Mouse (Mus musculus) CH12.LX (cell line): ENCODE results near the gene Thsd7b.

Experiments used
- CHD1 ChIP-seq: IDR thresholded peaks from 2 replicates; pipeline ENCODE4 v1.6.1; 2012; ENCODE audit warnings: low read depth, low read length, improper control_type of control experiment, inconsistent platforms
- CHD2 ChIP-seq: IDR thresholded peaks from 2 replicates; pipeline ENCODE4 v1.6.1; 2011; ENCODE audit warnings: low read length, improper control_type of control experiment
- CTCF ChIP-seq, 2 experiments: IDR thresholded peaks in 1 of 2; conservative IDR thresholded peaks in 1 of 2; 2 replicates each; pipeline ENCODE4 v1.5.1; 2011 to 2012; ENCODE audit warnings: low read depth in 2 of 2, low read length in 2 of 2, improper control_type of control experiment in 1 of 2, inconsistent platforms in 1 of 2, mild to moderate bottlenecking in 1 of 2, moderate library complexity in 1 of 2
- EP300 ChIP-seq: IDR thresholded peaks from 2 replicates; pipeline ENCODE4 v1.6.1; 2011; ENCODE audit warnings: low read length, improper control_type of control experiment
- GABPA ChIP-seq: IDR thresholded peaks from 2 replicates; pipeline ENCODE4 v1.6.1; 2012; ENCODE audit warnings: low read depth, low read length, improper control_type of control experiment, inconsistent platforms; ENCODE audit not compliant: insufficient replicate concordance
- HCFC1 ChIP-seq: IDR thresholded peaks from 2 replicates; pipeline ENCODE4 v1.6.1; 2012; ENCODE audit warnings: low read depth, mild to moderate bottlenecking, inconsistent platforms, low read length, improper control_type of control experiment
- JUND ChIP-seq: conservative IDR thresholded peaks from 2 replicates; pipeline ENCODE4 v1.6.1; 2011; ENCODE audit warnings: low read depth, low read length, improper control_type of control experiment
- MAFK ChIP-seq: IDR thresholded peaks from 2 replicates; pipeline ENCODE4 v1.6.1; 2011; ENCODE audit warnings: low read length, improper control_type of control experiment; ENCODE audit not compliant: insufficient replicate concordance
- NRF1 ChIP-seq: IDR thresholded peaks from 2 replicates; pipeline ENCODE4 v1.6.1; 2014; ENCODE audit warnings: low read depth, mild to moderate bottlenecking, inconsistent platforms, low read length, improper control_type of control experiment, moderate library complexity
- POLR2A ChIP-seq: IDR thresholded peaks from 2 replicates; pipeline ENCODE4 v1.6.1; 2011; ENCODE audit warnings: low read depth, mild to moderate bottlenecking, improper control_type of control experiment, low read length
- USF1 ChIP-seq: IDR thresholded peaks from 2 replicates; pipeline ENCODE4 v1.6.1; 2014; ENCODE audit warnings: low read depth, mild to moderate bottlenecking, inconsistent platforms, low read length, improper control_type of control experiment
- ZC3H11A ChIP-seq: IDR thresholded peaks from 2 replicates; pipeline ENCODE4 v1.6.1; 2012; ENCODE audit warnings: low read depth, mild to moderate bottlenecking, inconsistent platforms, low read length, improper control_type of control experiment
- ZMIZ1 ChIP-seq: IDR thresholded peaks from 2 replicates; pipeline ENCODE4 v1.6.1; 2012; ENCODE audit warnings: low read depth, mild to moderate bottlenecking, inconsistent platforms, low read length, improper control_type of control experiment

DNA sequence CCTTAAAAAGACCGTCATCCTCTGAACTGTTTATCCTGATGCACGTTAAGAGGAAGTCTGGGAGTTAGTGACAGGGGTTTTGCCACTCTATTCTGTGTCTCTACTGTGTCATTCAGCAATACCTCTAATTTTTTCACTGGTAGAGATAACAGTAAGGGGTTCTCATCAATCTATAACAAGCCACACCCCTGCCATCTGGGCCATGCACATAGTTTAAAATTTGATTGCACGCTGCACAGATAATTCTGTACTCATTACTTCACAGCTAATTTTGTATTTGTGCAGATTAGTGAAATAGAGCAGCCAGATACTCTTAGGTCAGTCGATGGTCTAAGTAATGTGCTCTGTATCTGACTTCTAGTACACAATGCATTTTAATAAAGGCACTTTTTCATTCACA lies 673.9 kb downstream of the Thsd7b start:
- TF ChIP-seq EP300 (no peak), POLR2A (no peak), CTCF (conservative IDR thresholded peaks at IDR 0.05 in 1 of 2, IDR thresholded peaks at IDR 0.05 in 1 of 2; ENCODE audit: low read depth in 2 of 2, low read length in 2 of 2) (no peak), GABPA (no peak), HCFC1 (no peak), CHD1 (no peak), USF1 (no peak), JUND (no peak), CHD2 (no peak), ZC3H11A (no peak), MAFK (no peak), NRF1 (no peak), ZMIZ1 (no peak)
